ENCODE assay signal across 17 mouse cellular contexts in the genomic region with DNA sequence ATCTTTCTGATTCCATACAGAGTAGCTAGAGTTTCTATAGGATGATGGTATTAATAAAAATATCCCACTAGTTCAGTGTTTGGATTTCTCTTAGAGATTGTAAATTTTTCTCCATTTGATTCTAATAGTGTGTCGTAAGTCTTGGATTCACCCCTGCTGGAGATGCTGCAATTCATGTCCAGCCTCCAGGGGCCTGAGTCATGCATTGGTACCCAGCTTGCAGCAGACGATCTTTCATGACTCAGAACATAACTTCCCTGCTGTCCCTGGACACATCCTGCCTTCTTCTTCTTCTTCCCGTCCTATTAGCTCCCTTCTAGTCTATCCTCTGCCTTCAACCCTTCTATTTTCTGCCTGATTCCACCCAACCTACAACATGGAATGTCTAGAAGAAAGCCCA.
A peak's percentile ranks its signal among the peaks of the same experiment; 100 is the strongest.
DNase-seq lines count a peak whose midpoint lies in the region.
"Had no signal": no experiment of that assay in that cellular context is flagged by ENCODE, and none has a peak within 500 bp of the region (broad histone marks: within the 10 kb centered on the region; RNA-seq: fewer than 3 reads in every experiment).

No protein-coding gene starts in this region.

- peak; percentile 41 to 71 for DNase-seq in adrenal gland, adult (ENCODE audit: inconsistent age in 2 of 2, low spot score in 1 of 2)
- DNase-seq in adrenal gland, adult 18-20 months (ENCODE audit: low spot score in 2 of 2): no peak
- peak; percentile 9 for DNase-seq in 416B (ENCODE audit: low read depth)
- peak; percentile 33 for DNase-seq in adrenal gland, adult 8-10 months
- DNase-seq in brain, adult 2 months (ENCODE audit: low read depth, low spot score): peak; percentile 65
- no peak for DNase-seq in left cerebral cortex, adult 18-20 months (ENCODE audit: low spot score in 2 of 2)
- no peak for DNase-seq in ovary, adult 18-20 months (ENCODE audit: low spot score)
- no peak for DNase-seq in right cerebral cortex, adult 2 months (ENCODE audit: low spot score in 2 of 2)
- DNase-seq: cerebellum, adult 8-10 months; gastrocnemius, postnatal 14 days; heart, postnatal 14 days; kidney, adult 18-20 months; kidney, postnatal 25 days; layer of hippocampus, postnatal 36 days; lung, adult 2 months; lung, postnatal 10 days; thymus, postnatal 14 days had no signal

Comparison
In these comparisons a context has a peak if more than half of its experiments do, and no peak if none do; other contexts are left out.
1. DNase-seq: peak in adrenal gland, adult (2 of 2), 416B (single experiment), adrenal gland, adult 8-10 months (single experiment) and brain, adult 2 months (single experiment); none in adrenal gland, adult 18-20 months (0 of 2), left cerebral cortex, adult 18-20 months (0 of 2), ovary, adult 18-20 months (single experiment) and right cerebral cortex, adult 2 months (0 of 2).